Mouse (Mus musculus): Measurements from ENCODE around the gene Smtnl1.
A peak's percentile ranks its signal among the peaks of the same experiment; 100 is the strongest.

The Smtnl1 gene

DNA sequence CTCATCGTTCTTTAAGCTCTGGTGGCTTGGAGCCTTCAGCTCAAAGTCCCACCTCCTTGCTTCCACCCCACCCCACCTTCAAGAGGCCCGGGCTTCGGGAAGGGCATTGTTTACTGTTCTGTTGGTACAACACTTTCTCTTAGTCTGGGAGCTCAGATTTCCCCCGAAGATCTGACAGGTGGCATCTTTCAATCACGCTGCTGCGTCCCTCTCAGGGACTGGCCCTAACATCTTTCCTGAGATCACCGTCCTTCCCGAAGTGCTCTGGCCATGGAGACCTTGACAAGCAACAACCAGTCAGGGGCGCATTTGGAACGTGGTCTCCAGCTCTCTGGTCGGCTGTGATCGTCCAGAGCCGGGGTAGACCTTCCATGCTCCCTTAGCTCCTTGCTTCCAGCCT, at the start of gene Smtnl1:
TSS of gene Smtnl1 (minus strand) at position 101 of the 400 bp plus-strand sequence.
- no peak for DNase-seq (ENCODE audit: extremely low read depth, low read depth)

DNA sequence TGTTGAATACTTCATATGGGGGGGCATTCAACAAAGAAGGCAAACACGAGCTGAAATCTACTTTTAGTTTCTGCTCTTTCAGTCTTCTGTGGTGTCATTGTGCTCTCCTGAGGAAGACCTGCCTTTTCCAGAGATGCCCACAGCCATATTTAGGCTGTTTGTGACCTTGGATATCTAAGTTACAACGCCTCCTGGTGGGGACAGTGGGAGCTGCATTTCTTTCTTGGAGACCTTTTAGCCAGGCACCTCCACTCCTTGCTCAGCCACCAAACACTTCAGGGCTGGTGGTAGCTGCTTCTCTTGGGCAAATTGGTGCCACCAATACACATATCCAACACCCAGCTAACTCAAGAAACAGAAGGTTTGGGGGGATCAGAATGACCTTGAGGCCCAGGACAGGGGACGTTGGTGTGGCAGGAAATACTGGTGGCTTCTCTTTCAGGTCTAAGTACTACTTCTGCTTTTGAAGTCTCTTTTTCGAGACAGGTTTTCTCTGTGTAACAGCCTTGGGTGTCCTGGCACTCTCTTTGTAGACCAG, 48.2 kb upstream of the Smtnl1 start:
- DNase-seq (ENCODE audit: extremely low read depth, low read depth) = peak; percentile 46

DNA sequence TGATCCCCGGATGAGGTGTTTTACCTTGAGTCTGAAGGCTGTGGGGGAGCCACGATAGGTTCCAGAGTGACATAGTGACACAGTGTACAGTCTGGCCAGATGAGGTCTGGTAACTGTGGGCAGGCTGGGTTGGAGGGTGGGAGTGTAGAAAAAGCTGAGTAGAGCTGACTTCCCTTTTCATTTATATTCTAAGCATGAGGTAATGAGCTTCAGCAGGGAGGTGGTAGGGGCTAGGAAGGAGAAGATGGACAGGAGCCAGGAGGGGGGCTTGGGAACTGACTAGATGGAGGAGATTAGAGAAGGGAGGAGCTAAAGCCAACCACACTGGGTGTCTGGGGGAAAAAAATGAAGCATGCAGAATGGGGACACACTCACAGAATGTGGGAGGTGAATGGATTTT, 46.5 kb upstream of the Smtnl1 start:
- DNase-seq (ENCODE audit: extremely low read depth, low read depth) = peak; percentile 64

DNA sequence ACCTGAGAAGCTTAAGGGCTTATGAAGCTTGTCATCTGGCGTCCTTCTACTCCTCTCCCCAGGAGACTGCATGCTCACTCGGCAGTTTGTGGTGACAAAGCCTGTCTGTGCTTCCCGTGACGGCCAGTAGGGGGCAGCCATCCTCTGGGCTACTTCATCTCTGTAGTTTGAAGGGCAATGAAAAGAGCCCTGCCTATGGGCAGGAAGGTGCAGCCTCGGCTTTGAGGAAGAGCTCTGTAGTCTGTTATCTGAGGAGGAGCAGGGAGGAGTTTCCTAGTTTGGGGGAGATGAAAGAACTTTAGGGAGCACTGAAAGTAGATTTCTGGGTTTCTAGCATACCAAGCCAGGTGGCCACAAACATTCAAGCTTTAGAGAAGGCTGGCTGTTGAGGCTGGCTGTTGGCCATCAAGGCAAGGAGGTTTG, 46.1 kb upstream of the Smtnl1 start:
- DNase-seq (ENCODE audit: extremely low read depth, low read depth) = peak; percentile 96

DNA sequence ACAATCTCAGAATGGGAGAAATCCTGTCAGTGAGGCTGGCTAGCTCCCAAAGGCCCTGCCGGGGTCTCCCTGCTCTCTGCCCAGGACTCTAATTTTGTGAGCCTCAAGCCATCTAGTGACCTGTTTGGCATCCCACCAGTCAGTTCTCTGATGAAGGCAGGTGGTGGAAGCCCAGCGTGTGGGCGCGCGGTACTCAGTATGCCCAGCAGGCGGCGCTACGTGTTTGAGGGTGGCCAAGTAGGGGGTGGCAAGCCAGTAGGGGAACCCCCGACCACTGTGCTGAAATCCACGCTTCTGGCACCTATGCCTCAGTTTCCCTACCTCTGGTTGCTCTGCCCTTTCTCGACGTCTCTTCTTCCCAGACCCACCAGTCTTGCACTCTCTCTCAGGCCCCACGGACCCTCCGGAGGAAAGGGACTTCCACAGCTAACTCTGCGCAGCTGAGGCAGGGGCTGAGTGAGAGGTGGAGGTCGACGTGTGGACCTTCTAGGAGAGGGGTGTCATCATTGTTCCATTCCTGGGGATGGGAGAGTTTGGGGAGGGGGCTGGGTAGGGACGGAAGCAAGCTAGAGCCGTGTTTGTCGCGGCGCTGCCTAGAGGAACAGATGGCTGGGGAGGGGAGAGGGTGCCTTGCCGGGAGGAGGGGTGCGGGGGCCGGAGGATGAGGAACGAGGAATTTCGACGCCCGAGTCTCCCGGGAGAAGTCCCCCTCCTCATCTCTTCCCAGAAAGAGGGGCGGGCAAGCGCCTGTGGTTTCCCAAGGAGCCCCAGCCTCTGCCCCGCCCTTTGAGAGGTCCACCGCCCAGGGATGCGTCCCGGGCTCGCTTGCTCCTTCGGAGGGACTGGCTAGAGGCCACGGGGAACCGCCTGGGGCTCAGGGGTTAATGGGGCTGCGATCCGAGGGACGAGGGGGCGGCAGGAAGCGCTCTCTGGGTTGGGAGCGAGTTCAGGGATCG, 43.4 kb upstream of the Smtnl1 start:
- DNase-seq (ENCODE audit: extremely low read depth, low read depth) = no peak

DNA sequence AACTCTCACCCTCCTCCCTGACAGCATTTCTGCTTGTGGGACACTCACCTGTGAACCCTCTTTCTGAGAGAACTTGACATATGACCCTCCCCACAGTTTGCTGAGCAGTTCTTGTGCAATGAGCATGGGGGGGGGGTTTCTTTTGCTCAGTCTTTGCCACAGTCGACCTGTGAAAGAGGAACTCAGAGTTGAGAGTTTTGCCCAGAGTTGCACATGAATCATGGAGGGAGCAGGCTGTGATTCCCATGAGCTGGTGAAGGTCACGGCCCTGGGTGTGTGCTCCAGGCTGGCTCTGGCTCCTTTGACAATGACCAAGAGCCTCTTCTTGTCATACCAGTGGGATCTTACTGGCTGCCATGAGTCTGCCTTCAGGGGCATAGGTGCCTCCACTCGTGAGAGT, 39.8 kb upstream of the Smtnl1 start:
- DNase-seq (ENCODE audit: extremely low read depth, low read depth) = no peak

DNA sequence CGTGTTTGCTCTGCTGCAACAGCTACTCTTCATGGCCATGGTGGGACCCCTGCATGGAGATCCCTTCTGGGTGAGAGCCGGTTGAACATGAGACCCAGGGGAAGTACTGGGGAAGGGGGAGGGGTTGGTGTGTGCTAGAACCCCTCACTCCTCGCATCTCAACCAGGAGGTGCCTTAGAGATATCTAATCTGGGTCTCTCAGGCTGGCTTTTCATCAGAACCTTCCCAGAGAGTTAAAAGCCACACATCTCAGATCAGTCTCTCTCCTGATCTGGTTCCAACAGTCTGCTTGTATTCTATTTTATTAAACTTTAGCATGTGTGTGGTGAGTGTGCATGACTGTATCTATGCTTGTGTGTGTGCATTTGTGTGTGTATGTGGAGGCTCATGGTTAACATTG, 39.0 kb upstream of the Smtnl1 start:
- DNase-seq (ENCODE audit: extremely low read depth, low read depth) = no peak

DNA sequence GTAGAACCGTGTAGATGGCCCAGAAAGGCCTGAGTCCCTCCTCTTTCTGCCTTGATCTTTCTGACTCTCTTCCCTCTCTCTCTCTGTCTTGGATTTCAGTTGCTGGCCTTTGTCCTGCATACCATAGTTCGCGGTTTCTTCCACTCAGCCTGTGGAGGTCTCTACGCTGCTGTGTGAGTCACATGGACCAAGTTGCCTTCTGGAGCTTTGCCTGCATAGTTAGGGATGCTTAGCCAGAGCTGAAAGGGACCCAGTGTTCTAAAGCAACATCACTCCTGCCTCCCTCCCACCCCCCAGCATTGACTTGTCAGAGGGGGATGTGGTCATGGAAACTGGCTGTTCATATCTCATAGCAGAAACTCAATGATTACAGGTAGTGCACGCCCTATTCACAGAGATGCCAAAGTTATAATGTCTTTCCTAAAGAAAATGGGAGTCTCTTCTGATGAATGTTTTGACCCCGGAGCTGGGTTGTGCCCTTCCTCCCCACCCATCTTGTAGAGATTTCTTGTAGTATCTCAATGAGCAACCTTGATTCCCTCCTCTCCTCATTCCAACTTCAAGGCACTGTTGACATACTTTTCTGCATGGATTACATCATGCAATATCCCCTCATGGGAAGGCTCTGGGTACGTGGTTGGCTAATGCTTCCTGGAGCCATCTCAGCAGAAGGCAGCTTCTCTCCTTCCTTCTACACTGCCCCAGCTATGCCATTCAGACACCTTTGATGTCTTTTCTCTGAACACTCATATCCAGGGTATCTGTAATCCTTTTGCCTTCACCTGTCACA, 37.7 kb upstream of the Smtnl1 start:
- no peak for DNase-seq (ENCODE audit: extremely low read depth, low read depth)

DNA sequence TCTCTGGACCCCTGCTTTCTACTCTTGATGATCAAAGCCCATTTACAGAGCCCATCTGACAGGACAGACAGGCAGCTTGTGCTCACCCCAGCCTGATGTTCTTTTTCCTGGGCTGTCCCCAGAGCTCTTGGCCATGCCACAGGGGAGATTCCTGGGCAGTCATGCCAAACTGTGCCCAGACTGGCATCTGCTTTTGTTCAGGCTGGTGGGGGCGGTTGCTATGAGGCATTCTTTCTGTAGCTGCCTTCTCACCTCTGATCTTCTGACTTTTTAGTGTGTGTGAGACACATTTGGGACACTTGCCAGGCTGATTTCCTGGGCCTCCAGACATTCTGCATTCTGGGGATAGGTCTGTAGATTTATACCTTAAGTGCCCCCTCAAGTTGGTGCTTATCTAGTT, 36.1 kb upstream of the Smtnl1 start:
- no peak for DNase-seq (ENCODE audit: extremely low read depth, low read depth)

DNA sequence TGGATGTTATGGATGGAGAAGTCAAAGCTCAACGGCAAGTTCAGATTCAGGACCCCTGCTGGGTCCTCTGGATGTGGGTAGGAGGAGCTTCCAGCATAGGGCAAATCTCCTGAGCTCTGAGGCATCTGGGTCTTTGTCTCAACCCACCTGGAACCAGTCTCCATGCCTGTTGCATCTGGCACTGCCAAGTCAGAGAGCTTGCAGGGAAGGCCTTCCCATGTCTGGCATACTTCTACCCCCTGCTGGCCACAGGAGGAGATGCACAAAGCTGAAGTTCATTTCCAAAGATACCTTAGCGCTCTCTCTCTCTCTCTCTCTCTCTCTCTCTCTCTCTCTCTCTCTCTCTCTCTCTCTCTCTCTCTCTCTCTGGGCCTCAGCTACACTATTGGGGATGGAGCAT, 33.3 kb upstream of the Smtnl1 start:
- DNase-seq (ENCODE audit: extremely low read depth, low read depth) = no peak

DNA sequence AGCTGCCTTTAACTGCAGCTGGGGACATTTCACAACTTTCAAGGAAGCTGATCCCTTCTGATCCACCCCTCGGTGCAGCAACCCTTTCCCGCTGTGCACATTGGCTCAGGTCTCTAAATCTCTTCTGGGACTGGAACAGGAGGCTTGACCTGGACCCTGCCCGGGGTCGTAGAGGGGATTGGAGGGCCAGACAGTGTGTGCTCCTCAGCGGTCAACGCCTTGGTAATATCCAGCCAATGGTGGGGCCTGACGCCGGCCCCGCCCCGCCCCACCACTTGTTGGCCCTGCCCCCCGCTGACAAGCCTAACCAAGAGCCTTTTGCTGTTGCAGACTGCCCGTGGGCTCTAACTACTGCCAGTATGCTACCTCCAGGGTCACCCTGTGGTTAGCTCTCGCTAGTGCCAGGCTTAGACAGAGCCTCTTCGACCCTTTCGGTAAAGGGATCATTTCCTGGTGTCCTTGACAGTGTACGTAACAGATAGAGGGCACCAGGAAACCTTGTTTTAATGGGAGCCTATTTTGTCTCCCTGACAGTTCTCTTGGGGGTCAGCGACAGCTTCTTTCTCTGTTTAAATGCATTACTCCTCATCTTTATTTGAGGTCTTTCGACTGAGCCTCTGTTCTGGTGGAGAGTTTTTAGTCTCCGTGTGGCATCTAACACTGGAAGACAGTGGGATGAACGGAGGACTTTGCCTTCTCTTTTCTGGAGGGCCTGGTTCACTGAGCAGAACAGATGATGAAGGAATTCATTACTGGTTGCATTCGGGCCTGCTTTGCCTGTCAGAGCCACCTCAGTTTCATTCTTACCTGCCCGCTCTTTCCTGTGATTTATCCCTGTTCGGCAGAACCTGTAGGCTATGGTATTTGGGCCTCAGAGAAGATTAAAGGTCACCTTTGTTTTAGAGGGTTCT, 28.9 kb upstream of the Smtnl1 start:
- DNase-seq (ENCODE audit: extremely low read depth, low read depth) = no peak

DNA sequence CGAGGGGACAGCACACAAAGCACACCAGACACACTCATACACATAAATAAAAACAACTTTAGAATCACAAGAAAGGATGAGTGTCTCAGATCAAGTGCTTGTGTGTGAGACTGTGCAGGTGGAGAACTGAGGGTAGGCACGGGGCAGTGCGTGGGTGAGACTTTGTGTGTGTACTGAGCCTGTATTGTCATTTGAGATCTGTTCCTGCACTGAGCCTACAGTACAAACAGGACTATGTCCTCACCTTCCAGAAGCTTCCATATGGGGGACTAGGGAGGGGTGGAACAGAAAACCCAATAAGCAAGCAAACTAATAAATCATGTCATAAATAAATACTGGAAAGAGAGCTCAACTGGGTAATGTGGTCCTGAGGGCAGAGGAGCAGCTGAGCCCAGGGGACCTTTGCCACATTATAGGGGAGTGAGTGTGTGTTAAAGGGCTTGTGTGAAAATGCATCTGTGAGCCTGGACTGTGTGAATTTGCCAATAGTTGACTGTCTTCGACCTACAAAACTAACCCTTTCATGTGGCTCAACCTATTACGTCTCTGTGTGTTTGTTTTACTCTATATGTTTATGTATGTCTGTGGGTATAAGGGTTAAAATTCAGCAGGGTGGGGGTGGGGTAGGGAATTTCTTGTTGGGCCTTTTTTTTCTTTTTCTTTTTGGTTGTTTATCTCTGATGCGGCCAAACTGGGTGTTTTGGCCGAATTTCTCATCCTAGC, 28.1 kb upstream of the Smtnl1 start:
- DNase-seq (ENCODE audit: extremely low read depth, low read depth) = no peak

DNA sequence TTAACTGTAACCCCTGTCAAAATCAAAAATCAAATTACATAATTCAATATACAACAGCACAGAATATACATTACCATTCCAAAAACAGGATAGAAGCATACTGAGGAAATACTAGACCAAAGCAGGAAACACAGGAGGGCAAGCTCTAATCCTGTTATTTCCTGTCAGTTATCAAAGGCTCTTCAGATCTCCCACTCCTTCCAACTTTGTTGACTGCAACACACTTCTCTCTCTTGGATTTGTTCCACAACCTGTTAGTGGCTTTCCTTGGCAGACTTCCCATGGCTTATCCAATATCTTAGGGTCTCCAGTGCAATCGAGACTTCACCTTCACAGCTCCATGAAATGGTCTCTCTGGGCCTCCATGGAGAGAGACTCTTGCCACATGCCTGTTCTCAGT, 22.8 kb upstream of the Smtnl1 start:
- DNase-seq (ENCODE audit: extremely low read depth, low read depth) = no peak

DNA sequence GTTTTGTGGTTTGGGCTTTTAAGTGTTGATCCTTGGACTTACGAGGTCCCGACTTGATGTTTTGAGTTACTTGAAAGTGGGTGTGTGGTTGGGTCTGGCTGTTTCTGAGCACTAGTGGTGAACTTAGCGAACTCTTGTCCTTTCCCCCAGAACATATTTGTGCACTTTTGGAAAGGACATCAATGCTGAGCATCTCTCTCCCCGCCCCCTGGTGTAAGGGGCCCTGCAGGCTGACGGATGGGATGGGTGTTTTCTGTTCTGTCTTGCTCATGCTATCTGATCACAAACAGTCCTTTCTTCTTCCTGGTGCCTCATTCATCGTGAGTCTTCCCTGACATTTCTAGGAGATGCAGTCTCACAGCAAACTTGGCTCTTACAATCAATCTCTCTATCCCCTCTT, 21.2 kb upstream of the Smtnl1 start:
- no peak for DNase-seq (ENCODE audit: extremely low read depth, low read depth)

DNA sequence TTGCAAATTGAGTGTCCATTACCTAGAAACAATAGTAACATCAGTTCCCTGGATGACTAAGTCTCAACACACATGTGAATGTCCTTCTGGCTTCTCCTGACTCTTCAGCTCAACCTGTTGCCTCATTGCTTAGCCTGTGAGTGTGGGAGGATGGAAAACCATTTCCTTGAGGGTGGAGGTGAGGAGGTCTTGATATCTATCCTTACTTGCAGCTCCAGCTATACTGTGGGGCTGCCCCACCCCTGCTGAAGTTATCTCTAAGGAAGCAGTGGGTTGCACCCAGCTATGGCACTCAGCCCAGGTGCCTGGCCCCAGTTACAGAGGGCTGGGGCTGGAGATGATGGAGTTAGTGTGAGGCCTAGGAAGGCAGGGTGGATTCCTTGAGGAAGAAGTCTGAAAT, 19.5 kb upstream of the Smtnl1 start:
- peak; percentile 90 for DNase-seq (ENCODE audit: extremely low read depth, low read depth)

DNA sequence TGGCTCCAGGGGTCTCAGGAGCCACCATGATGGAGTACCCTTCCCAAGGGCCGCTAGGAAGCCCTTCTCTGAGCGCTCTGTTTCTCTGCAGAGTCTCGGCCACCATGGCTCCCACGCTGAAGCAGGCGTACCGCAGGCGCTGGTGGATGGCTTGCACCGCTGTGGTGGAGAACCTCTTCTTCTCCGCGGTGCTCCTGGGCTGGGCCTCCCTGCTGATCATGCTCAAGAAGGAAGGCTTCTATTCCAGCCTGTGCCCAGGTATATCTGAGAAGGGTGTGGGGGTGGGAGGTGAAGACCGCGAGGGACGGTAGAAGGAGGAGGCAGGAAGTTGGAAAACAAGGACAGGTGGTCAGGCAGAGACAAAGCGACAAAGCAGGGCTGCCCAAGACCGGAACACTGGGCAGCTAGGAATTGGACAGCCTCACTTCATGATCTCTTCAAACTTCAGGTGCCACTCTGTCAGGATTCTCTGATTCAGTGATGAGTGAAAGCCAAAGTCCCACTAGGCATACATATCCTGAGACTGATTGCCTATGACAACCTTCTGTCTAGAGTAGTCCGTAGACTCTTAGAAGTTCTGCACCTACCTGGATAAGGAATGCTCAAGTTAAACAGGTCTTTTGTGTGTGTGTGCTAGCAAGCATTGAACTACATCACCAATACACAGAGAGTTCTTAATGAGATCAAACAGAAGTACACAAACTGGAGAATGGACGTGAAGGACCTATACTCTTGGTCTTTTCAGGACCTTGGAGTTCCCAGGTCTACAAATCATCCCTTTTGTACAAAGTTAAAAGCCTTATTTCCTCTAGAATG, 18.5 kb upstream of the Smtnl1 start:
- peak; percentile 32 for DNase-seq (ENCODE audit: extremely low read depth, low read depth)

DNA sequence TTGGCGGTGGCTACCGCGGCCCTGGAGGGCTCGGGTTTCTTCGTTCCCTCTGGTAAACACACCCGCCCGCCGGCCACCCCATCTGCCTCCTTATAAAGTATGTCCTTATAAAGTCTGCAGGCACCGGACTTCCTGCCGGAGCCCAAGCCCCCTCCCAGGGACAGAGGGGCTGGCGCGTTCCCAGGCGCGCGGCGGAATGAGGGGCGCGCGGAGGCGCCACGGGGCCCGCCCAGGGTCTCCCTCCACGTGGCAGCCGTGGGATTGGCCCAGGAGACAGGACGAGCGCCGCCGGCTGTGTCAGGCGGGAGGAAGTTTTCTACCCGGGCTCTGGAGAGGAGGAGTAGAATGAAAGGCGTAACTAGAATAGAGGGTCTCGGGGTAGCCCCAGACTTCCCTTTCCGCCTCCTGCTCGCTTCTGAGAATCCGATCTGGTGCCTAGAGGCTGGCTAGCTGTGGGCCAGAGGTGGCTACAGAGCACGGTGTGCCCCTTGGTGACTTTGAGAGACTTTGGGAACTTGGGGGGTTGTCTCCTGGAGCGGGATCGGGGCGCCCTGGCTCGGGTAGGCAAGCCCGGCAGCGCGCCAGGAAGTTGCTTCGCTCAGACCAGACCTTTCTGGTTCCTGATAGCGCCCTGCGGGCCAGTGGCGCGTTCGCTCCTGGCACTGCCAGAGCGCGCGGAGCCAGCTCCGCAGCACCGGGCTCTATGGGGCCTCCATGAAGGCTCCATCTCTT, 17.7 kb upstream of the Smtnl1 start:
- peak; percentile 83 for DNase-seq (ENCODE audit: extremely low read depth, low read depth)

DNA sequence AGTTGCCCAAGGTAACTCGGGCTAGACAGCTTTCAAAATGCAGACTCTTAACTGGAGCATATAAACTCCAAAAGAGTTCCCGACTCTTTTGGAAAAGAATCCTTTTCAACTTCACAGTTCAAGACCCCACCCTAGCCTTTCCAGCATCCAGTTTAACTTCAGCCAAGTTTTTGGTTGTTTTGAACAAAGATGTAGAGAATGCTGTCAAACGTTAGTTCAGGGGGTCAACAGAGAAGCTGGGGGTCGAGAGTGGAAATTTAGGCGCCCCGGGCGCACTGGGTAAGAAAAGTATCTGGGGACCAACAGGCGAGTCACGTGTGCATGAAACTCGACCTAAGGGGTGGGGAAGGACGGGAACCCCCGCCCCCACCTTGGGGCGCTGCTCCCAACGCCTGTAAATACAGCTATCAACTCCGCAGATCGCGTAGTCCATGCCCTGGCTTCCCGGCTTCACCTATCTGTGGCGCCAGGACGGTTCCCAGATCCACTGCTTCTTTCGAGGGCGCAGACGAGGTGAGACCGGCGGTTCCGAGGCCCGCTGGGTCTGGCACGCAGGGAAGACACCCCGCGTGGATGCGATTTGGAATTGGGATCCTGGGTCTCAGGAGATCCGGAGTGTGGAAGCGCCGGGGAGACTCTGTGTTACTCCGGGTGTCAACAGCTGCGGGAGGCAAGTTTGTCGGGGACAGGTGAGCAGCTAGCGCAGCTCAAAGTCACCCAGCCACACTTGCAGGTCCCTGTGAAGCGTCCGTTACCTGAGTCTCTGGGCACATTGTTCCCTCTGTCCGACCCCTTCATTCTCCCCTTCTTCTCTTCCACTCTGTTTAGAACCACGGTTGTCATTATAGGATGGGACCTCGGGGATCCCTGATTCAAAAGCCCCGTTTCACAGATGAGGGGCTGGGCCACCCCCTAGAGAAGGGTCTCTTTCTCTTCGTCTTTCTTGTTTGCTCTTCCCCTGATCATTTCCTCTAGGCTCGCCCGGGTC, 16.8 kb upstream of the Smtnl1 start:
- DNase-seq (ENCODE audit: extremely low read depth, low read depth) = peak; percentile 62

Data from MEL-GATA-1-ER (cell line).